Mouse (Mus musculus) heart, postnatal 25 days (tissue): ENCODE measurements around the gene Aldh16a1. TPM values are rescaled to one million over a fixed set of nuclear protein-coding genes. Genes with fewer than 3 reads are reported as not detected.
"Not testable (repeated sequence)": the region's sequence is repeated elsewhere in the genome, so short reads cannot be mapped to it uniquely, and the experiment has no call there.

Experiments
- DNase-seq: peaks from one replicate; pipeline ENCODE4 v3.0.0; 2022; ENCODE audit warnings: low spot score
- intact Hi-C: fragments of 180-260 bp; cut with DNase I; formaldehyde crosslinking; loops from one replicate; pipeline ENCODE4 v1.15.1; 2025
- total RNA-seq, 2 experiments: library from RNA; stranded (reverse); gene quantifications; 2 replicates each; pipeline ENCODE4 v1.2.3; 2021

The Aldh16a1 gene
- total RNA-seq, 2 experiments from 2014 or later = 23.5 to 37.6 TPM

GRCm38 (mm10) chr7:45139904-45140723 is 14.3 kb downstream of the Aldh16a1 start:
- intact Hi-C loops = no loop called here
- no peak for DNase-seq

GRCm38 (mm10) chr7:45138403-45138802 is 16.0 kb downstream of the Aldh16a1 start:
- intact Hi-C loops = no loop called here
- DNase-seq = no peak

- intact Hi-C loops = no loop called here
- no peak for DNase-seq
Observed at GRCm38 (mm10) chr7:45137171-45138006, 17.0 kb downstream of the Aldh16a1 start.

- intact Hi-C loops = loop anchor here (1.0 kb wide), 1 partner anchor 58 kb away; no protein-coding TSS in a partner anchor
- DNase-seq = peak; percentile 89
Observed at GRCm38 (mm10) chr7:45135993-45136567, 18.3 kb downstream of the Aldh16a1 start, which contains the start of the genes Gm45713 and Flt3l. Gene Gm45713, minus strand, starts transcription at chr7:45136231. Gene Flt3l, minus strand, starts transcription at chr7:45136432.

DNA sequence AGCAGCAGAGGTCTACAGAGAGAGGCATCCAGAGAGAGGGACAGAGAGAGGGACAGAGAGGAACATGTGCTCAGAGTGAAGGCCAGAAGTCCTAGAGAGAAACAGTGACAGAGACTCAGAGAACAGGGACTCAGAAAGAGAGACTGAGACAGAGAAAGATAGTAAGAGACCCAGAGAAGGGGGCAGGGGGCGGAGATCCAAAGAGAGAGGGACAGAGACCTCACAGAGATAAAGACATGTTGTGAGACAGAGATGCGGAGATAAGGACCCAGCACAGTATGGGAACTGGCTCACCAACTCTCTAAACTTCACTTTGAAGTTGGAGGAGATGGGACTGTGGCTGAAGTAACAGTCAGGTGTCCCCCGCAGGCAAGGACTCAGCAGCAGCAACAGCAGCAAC is 19.0 kb downstream of the Aldh16a1 start:
- no peak for DNase-seq
- intact Hi-C loops = no loop called here

GRCm38 (mm10) chr7:45134544-45135026 is 19.8 kb downstream of the Aldh16a1 start:
- no peak for DNase-seq
- intact Hi-C loops = no loop called here

DNA sequence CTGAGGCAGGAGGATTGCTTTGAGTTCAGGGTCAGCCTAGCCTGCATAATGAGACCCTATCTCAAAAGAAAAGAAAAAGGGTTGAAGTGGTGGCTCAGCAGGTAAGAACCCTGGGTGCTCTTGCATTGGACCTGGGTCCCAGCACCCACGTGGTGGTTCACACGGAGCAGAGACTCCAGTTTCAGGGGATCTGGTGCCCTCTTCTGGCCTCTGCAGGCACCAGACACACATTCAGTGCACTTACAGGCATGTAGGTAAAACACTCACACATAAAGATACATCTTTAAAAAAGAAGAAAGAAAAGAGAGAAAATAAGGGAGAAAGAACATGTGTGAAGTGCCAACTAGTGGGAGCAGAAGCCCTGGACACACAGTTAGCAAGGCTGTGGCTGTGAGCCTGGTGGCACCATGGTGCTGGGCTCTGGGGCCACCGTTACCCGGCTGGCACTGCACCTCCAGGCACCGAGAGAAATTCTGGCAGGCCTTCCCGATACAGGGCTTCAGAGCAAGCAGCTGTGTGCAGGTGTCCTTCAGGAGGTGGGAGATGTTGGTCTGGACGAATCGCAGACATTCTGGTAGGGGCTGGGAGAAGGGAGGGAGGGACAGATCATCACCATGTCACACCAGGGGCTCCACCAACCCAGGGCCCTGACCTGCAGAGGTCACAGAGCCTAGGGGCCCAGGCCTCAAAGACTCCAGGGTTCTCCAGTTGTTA is 20.8 kb downstream of the Aldh16a1 start:
- intact Hi-C loops = no loop called here

GRCm38 (mm10) chr7:45131850-45132249 is 22.5 kb downstream of the Aldh16a1 start:
- intact Hi-C loops = no loop called here
- no peak for DNase-seq

More for the DNA sequence above, 20.8 kb downstream of the Aldh16a1 start:
- DNase-seq = no peak

DNA sequence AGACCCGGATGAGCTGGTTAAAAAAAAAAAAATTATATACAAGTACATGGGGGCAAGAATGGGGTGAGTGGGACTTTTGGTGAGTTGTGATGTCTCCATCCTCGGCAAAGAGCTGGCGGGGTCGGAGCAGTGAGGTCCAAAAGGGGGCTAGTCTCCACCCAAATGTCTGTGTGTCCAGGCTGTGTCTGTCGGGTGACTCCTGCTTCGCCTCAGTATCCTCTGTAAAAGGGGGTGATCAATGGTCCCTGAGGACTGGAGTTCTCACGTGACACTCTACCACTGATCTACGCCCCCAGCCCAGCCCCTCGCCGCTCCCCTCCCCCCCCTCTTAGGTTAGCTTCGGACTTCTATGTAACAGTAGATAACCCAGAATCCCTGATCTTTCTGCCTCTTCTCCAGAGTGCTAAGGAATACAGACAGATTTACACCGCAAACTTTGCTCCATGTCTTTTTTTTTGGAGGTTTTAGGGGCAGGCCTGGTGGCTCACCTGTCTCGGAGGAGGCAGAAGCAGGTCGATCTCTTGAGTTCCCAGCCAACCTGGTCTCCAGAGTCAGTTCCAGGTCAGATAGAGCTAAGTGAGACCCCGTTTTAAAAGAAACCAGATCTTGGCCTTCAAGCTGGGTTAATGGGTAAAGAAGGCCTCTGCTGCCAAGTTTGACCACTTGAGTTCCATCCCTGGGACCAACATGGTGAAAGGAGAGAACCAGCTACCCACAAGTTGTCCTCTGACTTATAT is 24.4 kb downstream of the Aldh16a1 start:
- intact Hi-C loops = loop anchor here (5.0 kb wide), 1 partner anchor 143 kb away; the partner anchor contains the start of gene Prmt1
- DNase-seq = no peak

- DNase-seq = no peak
- intact Hi-C loops = loop anchor here (5.0 kb wide), 1 partner anchor 142 kb away; the partner anchor contains the start of gene Prmt1
Observed at GRCm38 (mm10) chr7:45129318-45129717, 25.1 kb downstream of the Aldh16a1 start.

DNA sequence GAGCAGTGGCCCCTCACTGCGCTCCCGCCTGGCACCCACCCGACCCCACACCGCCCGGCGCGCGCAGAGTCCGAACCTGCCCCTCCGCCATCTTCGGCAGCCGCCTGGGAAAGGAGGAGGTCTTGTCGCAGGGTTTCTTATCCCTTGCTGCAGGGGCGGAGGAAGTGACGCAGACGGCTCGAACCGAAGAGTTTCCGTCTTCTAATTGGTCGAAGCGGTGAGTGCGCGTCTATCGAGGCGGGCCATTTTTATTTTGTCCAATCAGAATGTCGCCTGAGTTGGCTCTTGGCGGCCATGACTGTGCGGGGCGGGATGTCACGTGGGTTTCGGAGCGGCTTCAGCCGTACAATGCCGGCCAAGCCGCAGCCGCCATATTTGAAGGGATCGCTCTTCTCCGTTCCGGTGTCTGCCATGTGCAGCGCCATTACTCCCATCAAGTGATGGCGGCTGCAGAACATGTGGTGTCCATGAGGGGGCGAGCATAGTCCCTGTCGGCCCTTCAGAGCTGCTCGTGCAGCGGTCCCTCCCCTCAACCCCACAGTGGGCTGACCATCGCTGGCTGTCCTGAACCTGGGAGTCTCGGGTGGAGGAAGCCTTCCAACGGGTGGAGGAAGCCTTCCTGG is 25.6 kb downstream of the Aldh16a1 start, which contains the start of gene Rpl13a:
TSS of gene Rpl13a (minus strand) at position 138 of the 623 bp plus-strand sequence.
- DNase-seq = peak; percentile 99
- intact Hi-C loops = loop anchor here (5.0 kb wide), 1 partner anchor 141 kb away; the partner anchor contains the start of gene Prmt1

GRCm38 (mm10) chr7:45127700-45128224 is 26.6 kb downstream of the Aldh16a1 start:
- no peak for DNase-seq
- intact Hi-C loops = loop anchor here (5.0 kb wide), 1 partner anchor 140 kb away; the partner anchor contains the start of gene Prmt1

DNA sequence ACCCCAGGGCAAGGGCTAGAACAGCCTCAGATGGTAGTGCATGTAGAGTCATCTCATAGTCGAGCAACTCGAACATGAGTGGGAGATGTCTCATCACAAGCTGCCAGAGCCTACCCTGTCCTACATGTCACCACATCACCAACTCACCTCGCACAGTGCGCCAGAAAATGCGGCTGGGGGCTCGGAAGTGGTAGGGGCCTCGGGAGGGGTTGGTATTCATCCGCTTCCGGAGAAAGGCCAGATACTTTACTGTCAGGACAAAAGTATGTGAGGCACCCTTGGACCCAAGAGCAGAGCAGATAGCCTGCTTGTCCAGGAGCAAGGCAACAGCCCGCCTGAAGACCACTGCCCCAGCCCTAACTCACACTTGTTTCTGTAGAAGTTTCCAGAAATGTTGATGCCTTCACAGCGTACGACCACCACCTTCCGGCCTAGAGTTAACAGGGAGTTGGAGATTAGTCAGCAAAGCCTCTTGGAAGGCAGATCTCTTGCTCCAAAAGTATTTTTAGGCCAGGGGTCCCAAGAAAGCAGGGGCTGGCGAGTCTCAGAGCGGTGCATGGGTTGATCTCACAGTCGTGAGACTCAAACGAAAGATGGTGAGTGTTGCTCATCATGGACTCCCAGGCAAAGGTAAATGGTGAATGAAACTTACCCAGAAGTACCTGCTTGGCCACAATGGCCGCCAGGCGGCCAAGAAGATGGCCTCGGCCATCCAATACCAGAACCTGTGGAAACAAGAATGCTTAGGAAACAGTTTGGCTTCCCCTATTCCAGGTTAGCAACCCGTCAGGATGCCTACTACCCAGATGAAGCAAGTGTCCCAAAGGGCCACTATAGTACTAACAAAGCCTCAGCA is 27.3 kb downstream of the Aldh16a1 start:
- DNase-seq = no peak
- intact Hi-C loops = loop anchor here (5.0 kb wide), 1 partner anchor 140 kb away; the partner anchor contains the start of gene Prmt1

DNA sequence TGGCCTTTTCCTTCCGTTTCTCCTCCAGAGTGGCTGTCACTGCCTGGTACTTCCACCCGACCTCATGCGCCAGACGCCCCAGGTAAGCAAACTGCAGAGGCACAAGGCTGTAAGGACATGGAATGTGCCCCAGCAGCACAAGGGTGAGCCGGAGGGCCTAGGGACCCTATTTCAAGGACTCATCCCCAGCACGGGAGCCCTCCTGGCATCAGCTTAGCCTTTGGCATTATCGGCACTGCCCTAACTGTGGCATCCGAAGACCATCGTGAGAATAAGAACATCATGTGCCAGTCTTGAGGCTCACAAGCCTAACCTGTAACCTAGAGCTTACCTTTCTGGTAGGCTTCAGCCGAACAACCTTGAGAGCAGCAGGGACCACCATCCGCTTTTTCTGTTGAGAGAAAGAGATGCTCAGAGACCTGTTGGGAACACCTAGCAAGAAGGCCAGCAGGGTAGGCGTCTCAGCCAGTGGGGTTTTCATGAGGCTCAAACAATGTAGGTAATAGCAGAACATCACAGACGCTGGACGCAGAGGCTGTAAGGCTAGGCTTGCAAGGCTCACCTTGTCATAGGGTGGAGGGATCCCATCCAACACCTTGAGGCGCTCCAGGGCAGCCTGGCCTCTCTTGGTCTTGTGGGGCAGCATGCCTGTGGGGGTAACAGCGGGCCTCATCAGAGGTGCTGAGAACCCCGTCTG is 28.1 kb downstream of the Aldh16a1 start:
- no peak for DNase-seq
- intact Hi-C loops = loop anchor here (5.0 kb wide), 1 partner anchor 139 kb away; the partner anchor contains the start of gene Prmt1

- not testable (repeated sequence) for DNase-seq
- intact Hi-C loops = loop anchor here (5.0 kb wide), 1 partner anchor 138 kb away; the partner anchor contains the start of gene Prmt1
Observed at GRCm38 (mm10) chr7:45125649-45126048, 28.7 kb downstream of the Aldh16a1 start.

DNA sequence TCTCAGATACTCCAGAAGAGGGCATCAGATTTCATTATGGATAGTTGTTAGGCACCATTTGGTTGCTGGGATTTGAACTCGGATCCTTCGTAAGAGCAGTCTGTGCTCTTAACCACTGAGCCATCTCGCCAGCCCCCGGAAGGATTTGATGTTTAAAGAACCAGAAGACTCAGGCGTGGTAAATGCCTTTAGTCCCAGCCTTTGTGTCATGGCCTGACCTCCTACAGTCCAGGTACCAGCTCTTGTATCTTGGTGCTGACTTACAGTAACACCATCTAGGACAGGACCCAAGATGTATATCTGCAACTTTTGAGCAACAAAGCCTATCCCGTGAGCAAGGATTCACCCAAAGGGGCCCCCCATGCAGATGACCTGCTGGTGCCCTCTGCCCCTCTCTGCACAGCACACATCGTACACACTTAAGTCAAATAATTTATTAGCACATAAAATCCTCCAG is 29.2 kb downstream of the Aldh16a1 start:
- intact Hi-C loops = loop anchor here (5.0 kb wide), 1 partner anchor 138 kb away; the partner anchor contains the start of gene Prmt1

More for the DNA sequence above, 29.2 kb downstream of the Aldh16a1 start:
- DNase-seq = no peak
